In the genomic region with DNA sequence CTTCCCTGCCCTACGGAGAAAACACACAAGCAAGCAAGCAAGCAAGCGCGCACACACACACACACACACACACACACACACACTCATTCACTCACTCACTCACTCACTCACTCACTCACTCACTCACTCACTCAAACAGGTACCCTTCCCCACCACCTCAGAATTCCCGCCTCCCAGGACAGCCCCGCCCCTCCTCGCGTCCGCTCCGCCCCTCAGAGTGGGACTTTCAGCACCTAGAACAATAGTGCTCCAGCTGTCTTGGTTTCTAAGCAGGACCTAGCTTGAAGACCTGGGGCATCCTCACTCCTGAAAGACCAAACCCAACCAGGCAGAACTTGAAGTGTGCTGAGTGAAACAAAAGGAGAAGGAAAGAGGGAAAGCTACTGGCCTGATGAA, we compare ENCODE assay signal across 8 mouse cellular contexts. TPM values are rescaled to one million over a fixed set of nuclear protein-coding genes. Genes with fewer than 3 reads are reported as not detected.
A peak's percentile ranks its signal among the peaks of the same experiment; 100 is the strongest.
DNase-seq lines count a peak whose midpoint lies in the region; ATAC-seq lines count a peak whose summit lies in the region.

No protein-coding gene starts in this region.

- no peaks in the 10 kb centered on the region for H3K9me3 ChIP-seq in hindbrain, embryonic 10.5 days
- no peaks in the 10 kb centered on the region for H3K9me3 ChIP-seq in limb, embryonic 15.5 days
- no peaks in the 10 kb centered on the region for H3K9me3 ChIP-seq in midbrain, embryonic 13.5 days

- DNase-seq in adrenal gland, adult (ENCODE audit: inconsistent age in 2 of 2, low spot score in 1 of 2): peak; percentile 9 to 64
- DNase-seq in adrenal gland, postnatal 4 days (ENCODE audit: low spot score in 2 of 2): no peak
- peak; percentile 42 for DNase-seq in hindbrain, embryonic 10.5 days (ENCODE audit: low spot score)
- no peak for DNase-seq in gastrocnemius, adult 8-10 months (ENCODE audit: low spot score in 2 of 2)
- no peak for DNase-seq in right cerebral cortex, postnatal 36 days (ENCODE audit: low spot score in 2 of 2)

- no peak overlapping the region for H3K9ac ChIP-seq in limb, embryonic 15.5 days
- no peak overlapping the region; the same call in 1 of the 2 replicates for H3K9ac ChIP-seq in midbrain, embryonic 13.5 days (replicated peaks)

- peak; percentile 59 for ATAC-seq in common myeloid progenitor, adult 5-6 weeks (replicated peaks; ENCODE audit: low read depth, poor library complexity, severe bottlenecking)
- 0 out of 2 replicates have a peak, but pooled peaks have one; percentile 24 for ATAC-seq in limb, embryonic 15.5 days (ENCODE audit: insufficient number of reproducible peaks, low FRiP score, low TSS enrichment, low read depth)
- ATAC-seq in midbrain, embryonic 13.5 days: peak; percentile 84; the same call in 1 of the 2 replicates

- H3K4me1 ChIP-seq in hindbrain, embryonic 10.5 days (replicated peaks): peaks cover 13% of the 10 kb centered on the region
- peaks cover 7% of the 10 kb centered on the region; the same call in 1 of the 2 replicates for H3K4me1 ChIP-seq in limb, embryonic 15.5 days
- H3K4me1 ChIP-seq in midbrain, embryonic 13.5 days (replicated peaks): 0 out of 2 replicates have a peak, but pooled peaks cover 3% of the 10 kb centered on the region

- no peaks in the 10 kb centered on the region for H3K36me3 ChIP-seq in hindbrain, embryonic 10.5 days
- no peaks in the 10 kb centered on the region for H3K36me3 ChIP-seq in limb, embryonic 15.5 days
- no peaks in the 10 kb centered on the region for H3K36me3 ChIP-seq in midbrain, embryonic 13.5 days

- peak overlapping the region; percentile 78 for H3K4me3 ChIP-seq in hindbrain, embryonic 10.5 days
- H3K4me3 ChIP-seq in limb, embryonic 15.5 days: peak overlapping the region; percentile 71
- peak overlapping the region; percentile 78 for H3K4me3 ChIP-seq in midbrain, embryonic 13.5 days (replicated peaks)

- peak overlapping the region; percentile 99 for H3K4me2 ChIP-seq in limb, embryonic 15.5 days
- peak overlapping the region; percentile 100 for H3K4me2 ChIP-seq in midbrain, embryonic 13.5 days (replicated peaks)

- WGBS in hindbrain, embryonic 10.5 days: under 1% methylated on average over 9 of the region's 9 CpGs
- WGBS in limb, embryonic 15.5 days: 1% methylated on average over 7 of the region's 9 CpGs
- 0% methylated on average over 9 of the region's 9 CpGs for WGBS in midbrain, embryonic 13.5 days

- peaks cover 33% of the 10 kb centered on the region for H3K27me3 ChIP-seq in hindbrain, embryonic 10.5 days (ENCODE audit: insufficient read depth, poor library complexity, severe bottlenecking)
- H3K27me3 ChIP-seq in limb, embryonic 15.5 days: peaks cover 12% of the 10 kb centered on the region
- H3K27me3 ChIP-seq in midbrain, embryonic 13.5 days: peaks cover 21% of the 10 kb centered on the region

- 0 out of 2 replicates have a peak overlapping the region, but pooled peaks have one; percentile 54 for H3K27ac ChIP-seq in hindbrain, embryonic 10.5 days
- H3K27ac ChIP-seq in limb, embryonic 15.5 days: no peak overlapping the region
- no peak overlapping the region for H3K27ac ChIP-seq in midbrain, embryonic 13.5 days

RNA-seq across cellular contexts. Expression of gene Tc2n, which starts 0.4 kb away (rescaled TPM):
- 1 to 10 TPM; 1.4 to 2.2 TPM for total RNA-seq in adrenal gland, postnatal 4 days (2021)
- not detected in 2 replicates for total RNA-seq in common myeloid progenitor, adult 5-6 weeks (2017)
- 0.11 and 0.27 TPM in 2 replicates for polyA plus RNA-seq in hindbrain, embryonic 10.5 days (2016; fragmentation: Nextera tagmentation; extraction: Ambion mirVana)
- polyA plus RNA-seq in limb, embryonic 15.5 days (2015; fragmentation: Nextera tagmentation; extraction: Ambion mirVana): 0.92 and 1.1 TPM in 2 replicates
- 0.09 and 0.21 TPM in 2 replicates for polyA plus RNA-seq in midbrain, embryonic 13.5 days (2015; fragmentation: Nextera tagmentation; extraction: Ambion mirVana)
- under 1 TPM; 0.10 to 0.36 (median 0.23) TPM for total RNA-seq in gastrocnemius, adult 8-10 months (2022)

Comparison
In these comparisons a context has a peak if more than half of its experiments do, and no peak if none do; other contexts are left out.
1. DNase-seq: peak in adrenal gland, adult (2 of 2) and hindbrain, embryonic 10.5 days (single experiment); none in adrenal gland, postnatal 4 days (0 of 2), gastrocnemius, adult 8-10 months (0 of 2) and right cerebral cortex, postnatal 36 days (0 of 2).
2. ATAC-seq: peak in every context shown above with its lines; median percentile 84 in midbrain, embryonic 13.5 days; 59 in common myeloid progenitor, adult 5-6 weeks; 24 in limb, embryonic 15.5 days.
3. Peak in every context shown above with its lines, with median percentiles within 50 percentile points of each other: H3K4me3 ChIP-seq.